Mouse (Mus musculus) midbrain, embryonic 14.5 days (tissue): ENCODE measurements around the gene Copz2. TPM values are rescaled to one million over a fixed set of nuclear protein-coding genes. Genes with fewer than 3 reads are reported as not detected.

ENCODE experiments used
- ATAC-seq: fragments of 200-750 bp; cut with Nextera tagmentation; 2 replicates; pipeline ENCODE4 v1.8.0; 2017; ENCODE audit warnings: moderate number of reproducible peaks, moderate library complexity; ENCODE audit not compliant: low FRiP score, low TSS enrichment
- DNase-seq: peaks from one replicate; pipeline ENCODE4 v3.0.0-alpha.2; 2015
- H3K27ac ChIP-seq: fragments of 300-500 bp; sonication (generic); replicated peaks from 2 replicates; pipeline ENCODE4 v1.5.1; 2014; ENCODE audit warnings: mild to moderate bottlenecking, low read depth, low read length, moderate library complexity
- H3K27me3 ChIP-seq: fragments of 300-500 bp; sonication (generic); 2 replicates; pipeline ENCODE4 v1.6.1; 2014; ENCODE audit warnings: low read length, control low read depth, mixed read lengths; ENCODE audit not compliant: control insufficient read depth, insufficient read depth
- H3K36me3 ChIP-seq: fragments of 300-500 bp; sonication (generic); 2 replicates; pipeline ENCODE4 v1.6.1; 2014; ENCODE audit warnings: low read length, control low read depth; ENCODE audit not compliant: control insufficient read depth, insufficient read depth
- H3K4me1 ChIP-seq: fragments of 300-500 bp; sonication (generic); 2 replicates; pipeline ENCODE4 v1.6.1; 2014; ENCODE audit warnings: mild to moderate bottlenecking, antibody characterized with exemption, low read length, control low read depth; ENCODE audit not compliant: control insufficient read depth, insufficient read depth
- H3K4me2 ChIP-seq: fragments of 300-500 bp; sonication (generic); 2 replicates; pipeline ENCODE4 v1.6.1; 2014; ENCODE audit warnings: mild to moderate bottlenecking, low read length, moderate library complexity
- H3K4me3 ChIP-seq: fragments of 300-500 bp; sonication (generic); replicated peaks from 2 replicates; pipeline ENCODE4 v1.5.1; 2014; ENCODE audit warnings: low read depth, low read length
- H3K9ac ChIP-seq: fragments of 300-500 bp; sonication (generic); replicated peaks from 2 replicates; pipeline ENCODE4 v1.6.1; 2014; ENCODE audit warnings: mild to moderate bottlenecking, low read length, moderate library complexity
- H3K9me3 ChIP-seq: fragments of 300-500 bp; sonication (generic); 2 replicates; pipeline ENCODE4 v1.6.1; 2016; ENCODE audit warnings: low read length, control low read depth, mixed read lengths; ENCODE audit not compliant: control insufficient read depth
- WGBS: fragments of 180-500 bp; shearing (Covaris S2); extraction: QIAGEN DNeasy Blood & Tissue Kit; methylation state at CpG from one replicate; pipeline ENCODE4 v1.1.7; 2014; 5-methylcytosine and 5-hydroxymethylcytosine counted together
- polyA plus RNA-seq: library from polyadenylated mRNA; unstranded; fragments of >200 nt; fragmentation: Nextera tagmentation; extraction: Ambion mirVana; gene quantifications from 2 replicates; pipeline ENCODE4 v1.2.1, GENCODE M21; 2014

Gene Copz2
- polyA plus RNA-seq, 1 experiment from 2014 or later: 16.0 TPM

GRCm38 (mm10) chr11:96831516-96831915 is 18.2 kb upstream of the Copz2 start:
- no peak overlapping the region for H3K27ac ChIP-seq
- H3K4me2 ChIP-seq: no peak overlapping the region
- H3K4me3 ChIP-seq: no peak overlapping the region
- ATAC-seq (no peak), DNase-seq (no peak)
- H3K9me3 ChIP-seq: no peaks in the 10 kb centered on the region
- 81% methylated on average over 4 of the region's 4 CpGs for WGBS
- H3K4me1 ChIP-seq: peaks cover 29% of the 10 kb centered on the region
- H3K36me3 ChIP-seq: peaks cover 14% of the 10 kb centered on the region
- H3K27me3 ChIP-seq: no peaks in the 10 kb centered on the region; the same call in 1 of the 2 replicates
- no peak overlapping the region for H3K9ac ChIP-seq

DNA sequence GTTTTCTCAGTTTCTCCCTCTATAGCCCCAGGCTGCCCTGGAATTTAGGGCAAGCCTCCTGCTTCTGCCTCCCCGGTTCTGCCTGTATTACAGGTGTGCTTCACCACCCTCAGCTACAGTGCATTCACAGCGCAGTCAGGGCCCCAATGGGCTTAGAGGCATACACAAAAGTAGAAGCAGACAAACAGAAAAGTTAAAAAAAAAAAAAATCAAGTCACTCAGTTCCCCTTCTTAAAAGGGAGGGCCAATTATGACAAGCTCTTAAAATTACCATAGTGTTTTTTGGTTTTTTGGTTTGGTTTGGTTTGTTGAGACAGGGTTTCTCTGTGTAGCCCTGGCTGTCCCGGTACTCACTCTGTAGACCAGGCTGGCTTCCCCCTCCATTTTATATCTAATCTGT is 17.1 kb upstream of the Copz2 start:
- no peak overlapping the region for H3K4me3 ChIP-seq
- ATAC-seq (no peak), DNase-seq (no peak)
- H3K9ac ChIP-seq: no peak overlapping the region
- H3K4me1 ChIP-seq: peaks cover 19% of the 10 kb centered on the region
- no peak overlapping the region for H3K4me2 ChIP-seq
- 89% methylated on average over 3 of the region's 3 CpGs for WGBS
- no peak overlapping the region for H3K27ac ChIP-seq
- H3K27me3 ChIP-seq: no peaks in the 10 kb centered on the region; the same call in 1 of the 2 replicates
- H3K9me3 ChIP-seq: no peaks in the 10 kb centered on the region
- peaks cover 4% of the 10 kb centered on the region; the same call in 1 of the 2 replicates for H3K36me3 ChIP-seq

- H3K4me2 ChIP-seq: no peak overlapping the region
- WGBS: 62% methylated on average over 2 of the region's 2 CpGs
- ATAC-seq (no peak), DNase-seq (no peak)
- no peak overlapping the region for H3K27ac ChIP-seq
- peaks cover 15% of the 10 kb centered on the region for H3K4me1 ChIP-seq
- H3K9ac ChIP-seq: no peak overlapping the region
- no peak overlapping the region for H3K4me3 ChIP-seq
- no peaks in the 10 kb centered on the region for H3K36me3 ChIP-seq
- no peaks in the 10 kb centered on the region; the same call in 1 of the 2 replicates for H3K27me3 ChIP-seq
- no peaks in the 10 kb centered on the region for H3K9me3 ChIP-seq
Observed at GRCm38 (mm10) chr11:96832973-96833372, 16.7 kb upstream of the Copz2 start.

- Histone ChIP-seq H3K27ac (no peak overlapping the region), H3K4me3 (no peak overlapping the region), H3K27me3 (no peaks in the 10 kb centered on the region; the same call in 1 of the 2 replicates), H3K4me1 (0 out of 2 replicates have a peak, but pooled peaks cover 4% of the 10 kb centered on the region), H3K36me3 (no peaks in the 10 kb centered on the region), H3K4me2 (no peak overlapping the region), H3K9me3 (no peaks in the 10 kb centered on the region), H3K9ac (no peak overlapping the region)
- ATAC-seq: no peak
- no peak for DNase-seq
- 97% methylated on average over 1 of the region's 1 CpGs for WGBS
Observed at GRCm38 (mm10) chr11:96834127-96834526, 15.5 kb upstream of the Copz2 start.

GRCm38 (mm10) chr11:96837298-96837697 is 12.4 kb upstream of the Copz2 start:
- Histone ChIP-seq H3K4me2 (no peak overlapping the region), H3K4me1 (no peaks in the 10 kb centered on the region), H3K9me3 (no peaks in the 10 kb centered on the region), H3K27ac (no peak overlapping the region), H3K4me3 (no peak overlapping the region), H3K9ac (no peak overlapping the region), H3K27me3 (no peaks in the 10 kb centered on the region; the same call in 1 of the 2 replicates), H3K36me3 (no peaks in the 10 kb centered on the region)
- WGBS: 24% methylated on average over 9 of the region's 9 CpGs
- ATAC-seq (no peak), DNase-seq (no peak)

- no peaks in the 10 kb centered on the region for H3K36me3 ChIP-seq
- no peak overlapping the region for H3K27ac ChIP-seq
- DNase-seq (no peak), ATAC-seq (no peak)
- no peak overlapping the region for H3K4me3 ChIP-seq
- no peaks in the 10 kb centered on the region for H3K4me1 ChIP-seq
- no peak overlapping the region for H3K9ac ChIP-seq
- H3K4me2 ChIP-seq: no peak overlapping the region
- 76% methylated on average over 4 of the region's 4 CpGs for WGBS
- H3K27me3 ChIP-seq: no peaks in the 10 kb centered on the region; the same call in 1 of the 2 replicates
- H3K9me3 ChIP-seq: no peaks in the 10 kb centered on the region
Observed at GRCm38 (mm10) chr11:96838341-96838740, 11.3 kb upstream of the Copz2 start.

DNA sequence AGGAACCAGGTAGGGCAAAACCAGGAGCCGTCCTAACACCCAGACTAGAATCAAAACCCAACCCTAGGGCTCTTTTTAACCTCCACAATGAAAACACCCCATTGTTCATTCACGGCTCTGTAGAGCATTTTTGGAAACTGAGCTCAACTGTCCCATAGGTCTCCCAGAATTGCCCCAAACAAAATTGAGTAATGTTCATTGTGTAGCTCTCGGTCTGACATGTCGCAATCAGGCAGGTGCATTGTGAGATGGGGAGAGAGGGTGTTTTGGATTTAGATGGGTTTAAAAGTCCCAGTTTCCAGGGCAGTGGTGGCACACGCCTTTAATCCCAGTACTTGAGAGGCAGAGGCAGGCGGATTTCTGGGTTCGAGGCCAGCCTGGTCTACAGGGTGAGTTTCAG is 10.2 kb upstream of the Copz2 start:
- no peaks in the 10 kb centered on the region for H3K36me3 ChIP-seq
- H3K9ac ChIP-seq: no peak overlapping the region
- no peaks in the 10 kb centered on the region for H3K27me3 ChIP-seq
- ATAC-seq (no peak), DNase-seq (no peak)
- H3K27ac ChIP-seq: no peak overlapping the region
- no peaks in the 10 kb centered on the region for H3K9me3 ChIP-seq
- H3K4me3 ChIP-seq: no peak overlapping the region
- no peaks in the 10 kb centered on the region for H3K4me1 ChIP-seq
- 83% methylated on average over 7 of the region's 7 CpGs for WGBS
- H3K4me2 ChIP-seq: no peak overlapping the region

DNA sequence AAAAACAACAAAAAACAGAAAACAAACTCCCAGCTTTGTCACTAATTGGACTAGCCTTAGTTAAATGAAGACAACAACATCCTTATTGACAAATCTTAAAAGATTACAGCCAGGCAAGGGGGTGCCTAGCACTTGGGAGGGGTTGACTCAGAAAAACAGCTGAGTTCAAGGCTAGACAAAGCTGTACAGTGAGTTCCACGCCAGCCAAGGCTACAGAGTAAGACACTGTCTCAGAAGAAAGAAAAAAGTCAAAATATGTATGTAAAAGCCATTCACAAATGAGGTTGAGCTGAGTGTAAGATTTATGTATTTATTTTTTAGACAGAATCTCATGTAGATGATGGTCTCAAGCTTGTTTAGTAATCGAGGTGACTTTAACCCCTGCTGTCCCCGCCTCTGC is 9.8 kb upstream of the Copz2 start:
- no peak for ATAC-seq

GRCm38 (mm10) chr11:96840290-96840689 is 9.4 kb upstream of the Copz2 start:
- WGBS: 39% methylated on average over 8 of the region's 8 CpGs
- H3K27me3 ChIP-seq: no peaks in the 10 kb centered on the region
- H3K27ac ChIP-seq: no peak overlapping the region
- DNase-seq (no peak), ATAC-seq (no peak)
- no peaks in the 10 kb centered on the region for H3K4me1 ChIP-seq
- no peak overlapping the region for H3K4me3 ChIP-seq
- H3K4me2 ChIP-seq: no peak overlapping the region
- no peaks in the 10 kb centered on the region for H3K36me3 ChIP-seq
- H3K9me3 ChIP-seq: no peaks in the 10 kb centered on the region
- no peak overlapping the region for H3K9ac ChIP-seq

More for the DNA sequence above, 9.8 kb upstream of the Copz2 start:
- WGBS: 75% methylated on average over 3 of the region's 3 CpGs
- Histone ChIP-seq H3K4me1 (no peaks in the 10 kb centered on the region), H3K4me3 (no peak overlapping the region), H3K27ac (no peak overlapping the region), H3K9me3 (no peaks in the 10 kb centered on the region), H3K36me3 (no peaks in the 10 kb centered on the region), H3K27me3 (no peaks in the 10 kb centered on the region), H3K9ac (no peak overlapping the region), H3K4me2 (no peak overlapping the region)
- no peak for DNase-seq
